Mouse (Mus musculus) monocyte, adult 2 months (primary cell): ENCODE measurements around the gene Nos3.

Experiments used
- DNase-seq, 2 experiments: peaks; one replicate each; pipeline ENCODE4 v3.0.0; 2022; ENCODE audit warnings: low spot score in 2 of 2, low read depth in 1 of 2

Nos3 gene

DNA sequence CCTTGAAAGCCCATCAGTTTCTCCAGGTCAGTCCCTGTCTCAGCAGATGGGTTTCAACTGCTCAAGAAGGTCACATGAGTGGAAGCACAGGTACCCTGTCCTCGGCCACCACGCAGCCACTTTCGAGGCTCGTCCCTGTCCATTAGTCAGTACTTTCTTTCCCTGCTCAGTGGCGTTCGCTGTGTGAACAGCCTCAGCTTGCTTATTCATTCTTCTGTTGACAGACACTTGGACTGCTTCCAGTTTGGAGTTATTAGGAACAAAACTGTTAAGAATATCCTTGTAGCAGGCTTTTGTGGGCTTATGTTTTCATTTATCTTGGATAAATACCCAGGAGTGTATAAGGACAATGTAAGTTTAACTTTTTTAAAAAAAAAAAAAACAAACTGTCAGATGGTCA is 9.6 kb downstream of the Nos3 start:
- DNase-seq: no peak

DNA sequence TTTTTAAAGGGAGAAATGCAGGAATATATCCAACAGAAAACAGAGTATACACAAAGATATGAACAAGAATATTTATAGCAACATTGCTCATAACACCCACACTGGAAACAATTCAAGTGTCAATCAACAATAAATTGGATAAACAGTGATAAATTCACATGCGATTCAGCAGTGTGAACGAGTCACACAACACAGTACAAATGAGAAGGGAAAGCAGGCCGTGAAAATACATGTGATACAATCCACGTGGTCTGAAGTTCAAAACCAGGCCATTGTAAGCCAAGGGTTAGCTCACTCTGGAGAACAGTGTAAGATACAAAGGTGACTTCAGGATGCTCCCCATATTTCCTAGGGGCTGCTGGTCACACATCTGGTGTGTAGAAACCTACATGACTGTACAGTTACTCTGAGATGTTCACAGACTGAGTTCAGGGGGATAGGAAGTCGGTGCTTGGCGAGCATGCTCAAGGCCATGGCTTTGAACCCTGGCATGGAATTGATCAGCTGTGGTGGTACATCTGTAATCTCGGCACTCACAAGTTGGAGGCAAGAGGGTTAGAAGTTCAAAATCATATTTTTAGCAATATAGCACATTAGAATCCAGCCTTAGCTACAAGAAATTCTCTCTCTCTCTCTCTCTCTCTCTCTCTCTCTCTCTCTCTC is 10.2 kb downstream of the Nos3 start:
- no peak for DNase-seq

DNA sequence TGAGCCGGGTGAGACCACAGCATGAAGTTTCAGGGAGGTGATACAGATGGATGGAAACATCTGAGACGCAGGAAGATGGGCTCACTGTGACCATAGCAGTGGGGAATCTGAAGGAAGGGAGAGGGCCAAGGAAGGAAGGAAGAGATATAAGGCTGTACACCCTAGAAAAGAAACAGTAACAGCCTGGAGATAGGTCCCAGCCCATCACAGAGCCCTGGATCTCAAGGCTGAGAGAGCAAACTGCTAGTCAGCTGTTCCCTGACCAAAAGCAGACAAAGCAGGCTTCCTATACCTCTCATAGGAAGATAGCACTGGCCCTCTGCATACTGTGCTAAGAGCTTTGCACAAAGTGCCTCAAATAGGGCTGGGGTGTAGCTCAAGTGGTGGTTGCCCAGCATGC is 14.1 kb downstream of the Nos3 start:
- DNase-seq: no peak

DNA sequence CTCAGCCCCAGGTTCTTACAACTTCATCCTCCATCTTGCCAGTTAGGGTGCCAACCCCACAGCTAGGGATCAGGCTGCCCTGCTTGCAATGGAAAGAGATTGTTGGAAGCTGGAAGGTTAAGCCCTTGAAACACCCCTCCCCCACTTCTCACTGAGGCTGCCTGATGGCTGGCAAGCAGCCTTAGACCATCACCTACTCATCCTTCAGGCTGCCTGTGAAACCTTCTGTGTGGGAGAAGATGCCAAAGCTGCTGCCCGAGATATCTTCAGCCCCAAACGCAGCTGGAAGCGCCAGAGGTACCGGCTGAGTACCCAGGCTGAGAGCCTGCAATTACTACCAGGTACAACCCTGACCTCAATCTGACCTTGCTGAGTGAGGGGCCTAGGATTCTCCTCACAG is 14.9 kb downstream of the Nos3 start:
- DNase-seq: no peak

DNA sequence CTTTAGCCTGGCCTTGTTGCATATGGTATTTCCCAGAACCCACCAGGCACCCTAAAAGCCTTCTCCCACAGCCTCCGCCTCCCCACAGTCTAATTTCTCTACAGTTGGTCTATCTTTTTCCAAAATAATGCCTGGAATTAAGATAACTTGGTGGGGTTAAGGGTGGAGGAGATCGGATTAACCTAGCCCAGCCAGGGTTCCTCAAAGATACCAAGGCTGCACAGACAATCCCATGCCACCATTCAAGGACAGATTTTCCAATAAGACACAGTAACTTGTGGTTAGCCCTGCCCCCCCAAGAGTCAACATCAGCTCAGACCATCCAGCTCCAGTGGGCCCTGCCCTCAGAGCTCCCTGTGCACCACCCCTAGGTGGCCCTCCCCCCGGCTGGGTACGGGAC is 15.9 kb downstream of the Nos3 start:
- DNase-seq: no peak

DNA sequence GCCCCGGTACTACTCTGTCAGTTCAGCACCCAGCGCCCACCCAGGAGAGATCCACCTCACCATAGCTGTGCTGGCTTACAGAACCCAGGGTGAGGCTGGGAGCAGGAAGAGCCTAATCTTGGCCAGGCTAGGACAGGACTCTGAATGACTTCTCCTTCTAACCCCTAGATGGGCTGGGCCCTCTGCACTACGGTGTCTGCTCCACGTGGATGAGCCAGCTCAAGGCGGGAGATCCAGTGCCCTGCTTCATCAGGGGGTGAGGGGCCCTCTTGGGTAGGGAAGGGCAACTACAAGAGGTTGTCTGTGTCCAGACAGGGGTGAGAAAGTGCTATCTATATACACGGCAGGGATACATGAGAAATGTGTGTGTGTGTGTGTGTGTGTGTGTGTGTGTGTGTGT is 16.9 kb downstream of the Nos3 start:
- DNase-seq: no peak

DNA sequence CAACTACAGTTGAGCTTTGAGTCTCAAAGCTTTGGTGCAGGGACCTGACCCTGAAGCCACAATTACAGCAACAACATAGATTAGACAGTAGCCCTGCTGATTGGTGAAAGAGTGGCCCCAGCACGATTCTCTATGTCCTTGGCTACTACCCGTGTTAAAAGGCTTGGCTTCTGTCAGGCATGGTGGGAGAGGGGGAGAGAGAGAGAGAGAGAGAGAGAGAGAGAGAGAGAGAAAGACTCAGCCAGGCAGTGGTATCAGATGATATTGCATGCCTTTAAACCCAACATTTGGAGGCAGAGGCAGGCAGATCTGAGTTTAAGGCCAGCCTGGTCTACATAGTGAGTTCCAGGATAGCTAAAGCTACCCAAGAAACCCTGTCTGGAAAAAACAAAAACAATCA is 17.4 kb downstream of the Nos3 start:
- no peak for DNase-seq

DNA sequence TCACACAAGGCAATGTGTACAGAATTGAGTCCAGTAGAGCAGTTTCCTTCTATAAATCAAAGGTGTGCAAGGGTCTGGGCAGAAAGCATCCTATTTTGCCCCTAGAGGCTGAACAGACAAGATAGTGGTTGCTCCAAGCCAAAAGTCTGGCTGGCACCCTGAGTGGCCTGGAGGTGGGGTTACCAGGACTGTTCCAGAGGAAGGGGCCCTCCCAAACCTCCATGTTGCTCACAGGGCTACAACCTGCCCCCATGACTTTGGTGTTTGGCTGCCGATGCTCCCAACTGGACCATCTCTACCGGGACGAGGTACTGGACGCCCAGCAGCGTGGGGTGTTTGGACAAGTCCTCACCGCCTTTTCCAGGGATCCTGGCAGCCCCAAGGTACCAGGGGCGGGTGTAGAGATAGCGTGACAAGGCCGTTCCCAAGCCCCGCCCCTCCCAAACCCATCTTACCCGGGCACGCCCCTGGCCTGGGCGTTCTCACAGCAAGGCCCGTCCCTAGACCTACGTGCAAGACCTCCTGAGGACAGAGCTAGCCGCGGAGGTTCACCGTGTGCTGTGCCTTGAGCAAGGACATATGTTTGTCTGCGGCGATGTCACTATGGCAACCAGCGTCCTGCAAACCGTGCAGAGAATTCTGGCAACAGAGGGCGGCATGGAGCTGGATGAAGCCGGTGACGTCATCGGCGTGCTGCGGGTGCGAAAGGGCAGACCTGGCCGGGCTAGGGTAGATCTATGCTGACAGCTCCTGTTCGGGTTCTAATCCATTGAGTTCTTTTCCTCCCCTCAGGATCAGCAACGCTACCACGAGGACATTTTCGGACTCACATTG is 18.6 kb downstream of the Nos3 start:
- peak; percentile 87 to 89 for DNase-seq

DNA sequence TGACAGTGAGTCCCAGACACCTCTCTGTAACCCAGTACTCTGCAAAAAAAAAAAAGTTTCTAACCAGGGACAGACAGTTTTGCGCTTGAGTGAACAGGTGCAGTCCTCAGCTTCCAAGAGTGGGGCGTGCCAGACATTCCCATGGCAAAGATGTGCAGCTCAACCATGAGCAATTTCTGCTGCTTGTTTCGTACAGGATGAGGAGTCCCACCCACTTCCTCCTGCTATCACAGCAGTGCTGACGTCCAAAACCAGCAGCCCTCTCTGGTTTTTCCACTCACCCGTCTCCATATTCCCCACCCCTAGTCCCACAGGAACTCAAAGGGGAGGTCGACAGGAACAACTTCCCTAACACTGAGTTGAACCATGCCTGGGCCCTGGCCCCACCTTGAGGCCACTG is 19.8 kb downstream of the Nos3 start:
- no peak for DNase-seq

DNA sequence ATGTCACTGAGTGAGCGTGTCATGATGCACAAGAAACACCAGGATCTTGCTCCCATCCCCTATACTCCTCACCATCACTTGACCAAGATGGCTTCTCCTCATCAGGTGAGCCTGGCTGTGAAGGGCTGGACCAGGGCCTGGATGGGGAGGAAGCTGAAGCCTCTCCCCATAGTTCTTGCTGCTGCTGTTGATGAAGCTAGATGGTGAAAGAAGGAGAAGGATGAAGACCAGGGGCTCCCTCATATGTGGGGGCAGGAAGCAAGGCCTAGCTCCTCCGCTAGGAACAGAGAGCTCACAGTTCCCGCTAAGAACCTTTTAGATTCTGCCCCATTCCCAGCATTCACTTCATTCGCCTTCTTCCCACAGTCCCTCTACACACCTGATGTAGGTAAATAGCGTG is 20.8 kb downstream of the Nos3 start:
- DNase-seq: no peak

DNA sequence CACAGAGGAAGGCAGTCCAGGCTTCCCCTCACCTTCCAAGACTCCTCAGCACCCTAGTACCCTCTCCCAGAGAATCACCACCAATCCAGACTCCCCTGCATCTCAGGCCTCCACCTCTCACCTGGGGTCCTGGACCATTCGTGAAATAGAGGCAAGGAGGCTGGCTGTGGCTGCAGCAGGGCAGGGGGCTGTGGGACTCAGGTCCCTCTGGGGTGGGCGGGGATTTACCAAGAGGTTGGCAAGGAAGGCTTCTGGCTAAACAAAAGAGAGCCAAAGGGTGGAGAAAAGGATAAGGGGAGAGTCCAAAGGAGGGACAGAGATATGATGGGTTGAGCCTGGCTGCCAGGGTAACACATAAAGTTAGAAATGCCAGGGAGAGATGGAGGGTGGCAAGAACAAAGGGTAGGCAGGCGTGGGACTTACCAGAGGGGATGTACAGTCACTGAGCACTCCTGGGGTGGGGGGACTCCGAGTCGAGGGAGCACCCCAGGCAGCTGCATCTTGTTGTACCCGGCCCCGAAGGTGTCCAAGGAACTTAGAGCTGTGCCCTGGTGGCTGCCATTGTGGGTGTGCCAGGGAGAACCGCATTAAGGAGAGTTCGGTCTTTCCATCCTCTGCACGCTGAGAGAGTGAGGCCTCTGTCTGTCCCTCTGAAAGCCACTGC is 21.4 kb downstream of the Nos3 start:
- DNase-seq: no peak

DNA sequence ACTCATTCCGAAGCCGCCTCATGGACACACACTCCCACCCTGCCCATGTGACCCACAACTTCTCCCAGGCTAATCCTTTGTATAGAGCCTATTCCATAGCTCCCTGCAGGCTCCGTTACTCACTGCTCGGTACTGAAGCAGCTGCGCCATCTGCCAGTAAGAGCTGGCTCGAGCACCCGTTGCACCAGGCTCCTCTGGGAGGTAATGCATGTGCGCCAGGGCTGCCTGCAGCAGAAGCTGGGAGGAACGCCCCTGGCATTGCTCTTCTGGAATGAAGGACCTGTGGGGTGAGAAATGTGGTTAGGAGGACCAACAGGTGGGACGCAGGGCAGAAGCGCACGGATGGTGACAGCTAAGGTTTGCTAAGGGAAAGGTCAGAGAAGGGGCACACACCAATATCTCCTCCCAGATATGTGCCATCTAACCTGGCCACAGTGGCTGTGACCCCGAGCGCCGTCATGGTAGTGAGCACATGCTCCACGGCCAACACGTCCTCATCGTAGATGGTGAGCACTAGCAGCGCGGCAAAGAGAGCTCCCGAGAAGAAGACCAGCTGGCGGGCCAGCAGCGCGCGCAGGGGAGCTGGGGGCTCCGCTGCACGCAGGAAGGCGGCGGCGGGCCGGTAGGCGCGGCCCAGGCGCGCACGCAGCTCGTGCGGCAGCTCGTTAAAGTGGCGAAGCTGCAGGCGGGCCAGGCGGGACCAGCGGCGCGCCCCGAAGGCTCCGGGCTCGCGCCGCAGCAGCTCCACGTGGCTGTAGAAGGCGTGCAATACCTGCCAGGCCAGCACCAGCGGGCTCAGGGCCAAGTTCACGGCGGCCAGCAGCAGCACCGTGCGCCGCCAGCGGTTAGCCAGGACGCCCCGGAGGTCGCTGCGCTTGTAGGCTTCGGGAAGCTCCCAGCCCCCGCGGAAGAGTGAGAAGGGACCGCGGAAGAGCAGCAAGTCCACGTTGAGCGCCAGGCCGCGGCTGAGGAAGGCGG is 22.9 kb downstream of the Nos3 start:
- DNase-seq: no peak

DNA sequence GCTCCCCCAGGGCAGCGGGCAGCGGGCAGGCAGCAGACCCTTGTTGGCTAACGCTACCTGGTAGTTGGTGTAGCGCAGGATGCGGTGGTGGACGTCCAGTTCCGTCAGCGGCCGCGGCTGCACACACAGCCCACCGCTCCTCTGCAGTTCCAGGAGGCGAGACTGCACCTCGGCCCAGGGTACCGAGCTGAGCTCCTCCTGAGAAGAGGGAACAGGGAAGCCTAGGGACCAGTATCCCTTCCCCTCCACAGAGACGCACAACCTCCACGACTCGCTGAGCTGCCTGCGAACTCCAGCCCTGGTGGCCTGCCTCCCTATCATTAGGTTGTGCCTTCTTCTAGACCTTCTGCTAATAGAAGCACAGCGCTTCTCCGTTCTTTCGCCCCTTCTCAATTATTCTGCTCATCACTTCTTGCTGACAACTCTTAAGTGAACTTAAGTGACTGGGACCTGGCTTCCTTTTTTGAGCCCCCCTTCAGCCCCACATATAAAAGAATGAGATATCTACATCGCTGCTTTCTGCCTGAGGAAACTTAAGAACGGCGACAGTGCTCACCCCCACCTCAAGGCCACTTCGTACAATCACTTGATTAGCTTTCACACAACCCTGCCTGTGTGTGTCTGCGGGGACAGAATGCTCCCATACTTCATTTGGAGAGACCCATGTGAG is 23.8 kb downstream of the Nos3 start:
- DNase-seq: no peak

DNA sequence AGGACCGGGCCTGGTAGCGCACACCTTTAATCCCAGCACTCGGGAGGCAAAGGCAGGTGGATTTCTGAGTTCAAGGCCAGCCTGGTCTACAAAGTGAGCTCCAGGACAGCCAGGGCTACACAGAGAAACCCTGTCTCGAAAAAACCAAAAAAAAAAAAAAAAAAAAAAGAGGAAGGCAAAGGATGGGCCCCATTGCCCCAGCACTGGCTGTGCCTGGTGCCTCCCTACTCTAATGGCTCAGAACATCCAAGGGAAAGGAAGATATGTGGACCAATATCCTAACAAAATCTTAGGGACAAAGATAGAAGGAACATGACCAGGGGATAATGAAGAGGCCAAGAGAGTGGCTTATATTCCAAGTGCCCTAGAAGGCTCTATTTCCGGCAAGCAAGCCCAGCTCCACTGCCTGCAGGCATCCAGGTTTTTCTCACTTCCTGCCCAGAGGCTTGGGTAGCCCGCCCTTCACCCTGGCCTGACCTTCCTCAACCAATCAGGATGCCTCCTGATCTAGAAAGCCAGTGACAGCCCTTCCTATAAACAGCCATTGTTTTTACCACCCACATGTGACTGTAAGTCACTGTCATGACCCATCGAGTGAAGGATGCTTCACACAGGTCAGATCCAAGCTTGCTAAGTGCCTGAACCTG is 24.5 kb downstream of the Nos3 start:
- DNase-seq: peak; percentile 44 to 53

DNA sequence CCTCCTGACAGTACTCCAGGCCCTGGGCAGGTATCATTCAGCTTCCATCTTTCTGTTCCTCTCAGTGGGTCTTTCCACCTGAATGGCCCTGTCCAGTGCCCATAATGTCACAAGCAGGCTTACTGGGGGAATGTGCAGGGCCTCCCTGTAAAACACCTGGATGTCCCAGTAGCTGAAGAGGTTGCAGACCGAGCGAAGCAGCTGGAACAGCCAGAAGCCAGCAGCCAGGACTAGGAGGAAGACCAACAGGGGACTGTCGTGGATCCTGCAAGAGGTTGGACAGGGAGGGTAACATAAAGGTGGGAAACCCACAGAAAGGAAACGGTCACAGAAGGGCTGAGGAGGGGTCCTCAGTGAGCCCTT is 25.0 kb downstream of the Nos3 start:
- DNase-seq: no peak

DNA sequence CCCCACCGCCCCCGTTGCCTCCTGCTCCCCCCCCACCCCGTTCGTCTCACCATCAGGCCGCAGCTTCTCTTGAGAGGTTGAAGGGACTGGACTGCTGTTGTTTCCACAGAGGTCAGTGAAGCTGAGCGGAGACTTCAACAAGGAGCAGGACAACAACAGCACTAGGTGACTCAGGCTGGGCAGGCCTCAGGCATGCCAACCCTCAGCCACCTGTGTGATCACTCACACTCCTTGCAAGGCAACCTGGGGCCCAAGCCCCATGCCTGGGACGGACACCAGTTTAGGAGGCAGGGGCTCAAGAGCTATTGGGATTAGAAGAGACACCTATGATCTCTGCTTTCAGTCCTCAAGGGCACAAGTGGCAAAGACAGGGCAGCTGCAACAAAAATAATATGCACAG is 27.3 kb downstream of the Nos3 start, which contains the start of gene Atg9b:
Gene Atg9b (minus strand): TSS at position 280 of the 400 bp plus-strand sequence.
- no peak for DNase-seq

DNA sequence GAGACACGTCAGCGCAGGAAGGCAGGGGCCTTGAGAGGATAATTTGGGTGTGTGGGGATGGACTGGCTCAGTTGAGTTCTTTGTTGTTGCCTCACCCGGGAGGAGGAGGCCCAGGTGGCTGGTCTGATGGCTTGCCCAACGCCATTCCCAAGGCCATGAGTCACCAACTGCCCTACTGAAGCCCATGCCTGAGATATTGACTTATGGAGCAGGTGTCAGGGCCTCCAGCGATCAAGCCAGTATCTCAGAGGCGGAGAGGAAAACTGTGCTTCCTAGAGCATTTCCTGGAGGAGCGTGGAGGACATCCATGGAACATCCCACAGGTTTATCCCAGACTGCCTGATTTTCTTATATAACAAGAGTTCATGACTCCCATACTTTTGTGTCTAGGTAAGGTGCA is 28.1 kb downstream of the Nos3 start:
- no peak for DNase-seq

DNA sequence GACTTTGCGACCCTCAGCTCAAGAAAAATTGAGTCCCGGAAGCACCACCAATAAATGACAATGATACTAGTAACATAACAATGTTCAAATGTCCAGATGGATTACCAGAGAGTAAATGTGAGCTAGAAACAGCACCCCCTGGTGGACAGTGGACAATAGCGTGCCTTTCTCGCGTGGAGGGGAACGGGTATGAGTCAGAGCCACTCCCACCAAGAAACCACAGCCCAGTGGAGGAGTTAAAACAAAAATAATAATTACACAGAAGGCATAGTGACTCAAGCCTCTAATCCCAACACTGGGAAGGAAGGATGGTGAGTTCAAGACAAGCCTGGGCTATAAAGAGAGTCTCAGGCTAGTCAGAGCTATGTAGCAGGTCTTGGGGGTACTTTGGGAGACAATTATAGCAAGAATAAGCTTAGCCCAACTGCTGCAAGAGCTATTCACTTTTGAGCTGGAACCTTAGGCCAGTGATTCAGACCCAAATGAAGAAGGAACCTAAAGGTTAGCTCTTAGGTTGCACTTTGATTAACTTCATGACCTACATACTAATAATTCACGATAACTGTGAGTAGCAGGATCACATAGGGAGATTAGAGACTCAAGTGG is 28.9 kb downstream of the Nos3 start, which contains the start of gene Abcb8:
Gene Abcb8 (plus strand): TSS at position 272 of the 606 bp plus-strand sequence.
- peak; percentile 80 for DNase-seq

DNA sequence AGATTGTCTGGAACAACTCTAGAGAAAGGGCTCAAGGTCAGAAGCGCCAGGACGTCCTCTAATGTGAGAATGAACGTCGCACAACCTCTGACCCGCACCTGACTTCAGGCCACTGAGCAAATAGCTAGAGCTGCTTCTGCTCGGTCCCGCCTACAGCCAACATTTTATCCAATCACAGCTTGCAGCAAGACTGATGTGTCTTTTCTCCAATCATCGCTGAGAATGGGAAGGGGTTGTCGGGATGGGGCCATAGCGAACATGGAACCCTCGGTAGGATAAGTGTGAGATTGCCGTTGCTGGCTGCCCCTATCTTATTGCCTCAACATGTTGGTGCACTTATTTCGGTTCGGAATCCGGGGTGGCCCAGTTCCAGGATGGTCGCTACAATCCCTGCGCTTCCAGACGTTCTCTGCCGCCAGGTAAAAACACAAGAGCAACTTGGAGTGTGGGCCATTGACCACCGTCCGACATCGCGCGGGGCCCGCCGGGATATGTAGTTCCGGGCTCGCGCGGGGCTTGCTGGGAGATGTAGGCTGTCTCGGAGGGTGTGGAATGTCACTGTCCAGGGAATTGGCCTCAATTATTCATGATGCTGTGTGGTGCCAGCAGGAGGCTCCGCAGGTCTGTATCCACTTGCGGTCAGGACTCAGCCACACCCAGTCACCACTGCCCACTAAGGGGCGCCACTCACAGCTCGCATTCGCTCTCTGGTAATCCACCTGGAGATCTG is 29.7 kb downstream of the Nos3 start:
- DNase-seq: peak; percentile 83 to 85
